Mouse (Mus musculus): Measurements from ENCODE around the gene Podxl2. TPM values are rescaled to one million over a fixed set of nuclear protein-coding genes. Genes with fewer than 3 reads are reported as not detected.

Gene Podxl2
- polyA plus RNA-seq, 1 experiment: 3.4 TPM

DNA sequence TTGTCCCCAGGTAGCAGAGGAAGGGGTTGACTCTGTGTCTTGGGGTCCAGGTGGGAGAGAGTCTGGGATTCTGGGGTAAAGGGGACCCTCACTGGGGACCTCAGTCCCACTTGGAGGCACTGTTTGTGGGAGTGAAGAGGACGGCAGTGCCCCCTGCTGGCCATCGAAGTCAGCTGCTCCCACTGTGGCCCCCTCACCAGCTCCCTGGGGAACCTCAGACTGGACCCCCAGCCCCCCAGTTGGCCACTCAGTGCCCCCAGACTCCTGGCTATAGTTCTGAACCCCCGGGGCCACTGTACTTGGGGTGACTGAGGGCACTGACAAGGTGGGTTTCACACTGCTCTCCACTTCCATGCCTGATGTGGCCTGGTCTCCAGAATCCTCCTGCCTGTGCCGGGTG lies 25.6 kb downstream of the Podxl2 start:
- H3K36me3 ChIP-seq (ENCODE audit: control insufficient read depth, insufficient read depth): no peaks in the 10 kb centered on the region
- no peaks in the 10 kb centered on the region for H3K27me3 ChIP-seq (ENCODE audit: control insufficient read depth, insufficient read depth, insufficient read length)
- H3K4me2 ChIP-seq (ENCODE audit: low read depth): no peak overlapping the region
- TF ChIP-seq TCF12 (IDR thresholded peaks at IDR 0.05; ENCODE audit: insufficient read depth, poor library complexity, severe bottlenecking) (no peak), POLR2AphosphoS2 (IDR thresholded peaks at IDR 0.05; ENCODE audit: insufficient read length, low read depth) (no peak), MYOD1 (IDR thresholded peaks at IDR 0.05; ENCODE audit: control insufficient read depth in 1 of 3, insufficient read length in 2 of 3, low read depth in 2 of 3) (no peak), E2F4 (IDR thresholded peaks at IDR 0.05; ENCODE audit: insufficient read depth) (no peak), POLR2A (IDR thresholded peaks at IDR 0.05; ENCODE audit: insufficient read length, low read depth) (no peak), CEBPB (IDR thresholded peaks at IDR 0.05; ENCODE audit: insufficient read depth, poor library complexity, severe bottlenecking) (no peak), USF1 (IDR thresholded peaks at IDR 0.05; ENCODE audit: low read depth) (no peak), MAX (IDR thresholded peaks at IDR 0.05; ENCODE audit: low read depth) (no peak), REST (IDR thresholded peaks at IDR 0.05; ENCODE audit: insufficient read depth, insufficient read length) (no peak), TCF3 (IDR thresholded peaks at IDR 0.05; ENCODE audit: insufficient read length, low read depth) (no peak)
- H3K4me3 ChIP-seq: no peak overlapping the region
- no peak overlapping the region for H3ac ChIP-seq (ENCODE audit: control insufficient read depth, insufficient read length)
- H3K79me2 ChIP-seq (ENCODE audit: control insufficient read depth, insufficient read depth): no peaks in the 10 kb centered on the region

- no peaks in the 10 kb centered on the region for H3K79me2 ChIP-seq (ENCODE audit: control insufficient read depth, insufficient read depth)
- H3ac ChIP-seq (ENCODE audit: control insufficient read depth, insufficient read length): no peak overlapping the region
- no peaks in the 10 kb centered on the region for H3K27me3 ChIP-seq (ENCODE audit: control insufficient read depth, insufficient read depth, insufficient read length)
- no peak overlapping the region for H3K4me3 ChIP-seq
- no peak overlapping the region for H3K4me2 ChIP-seq (ENCODE audit: low read depth)
- H3K36me3 ChIP-seq (ENCODE audit: control insufficient read depth, insufficient read depth): no peaks in the 10 kb centered on the region
- TF ChIP-seq REST (IDR thresholded peaks at IDR 0.05; ENCODE audit: insufficient read depth, insufficient read length) (no peak), E2F4 (IDR thresholded peaks at IDR 0.05; ENCODE audit: insufficient read depth) (no peak), POLR2A (IDR thresholded peaks at IDR 0.05; ENCODE audit: insufficient read length, low read depth) (no peak), MYOG (IDR thresholded peaks at IDR 0.05; ENCODE audit: control insufficient read depth in 1 of 3, insufficient read depth in 1 of 3, insufficient read length in 2 of 3, low read depth in 2 of 3) (no peak), USF1 (IDR thresholded peaks at IDR 0.05; ENCODE audit: low read depth) (no peak), MYOD1 (IDR thresholded peaks at IDR 0.05; ENCODE audit: control insufficient read depth in 1 of 3, insufficient read length in 2 of 3, low read depth in 2 of 3) (no peak), SRF (IDR thresholded peaks at IDR 0.05; ENCODE audit: control insufficient read depth, insufficient read length, low read depth) (no peak), TCF3 (IDR thresholded peaks at IDR 0.05; ENCODE audit: insufficient read length, low read depth) (no peak), MAX (IDR thresholded peaks at IDR 0.05; ENCODE audit: low read depth) (no peak), TCF12 (IDR thresholded peaks at IDR 0.05; ENCODE audit: insufficient read depth, poor library complexity, severe bottlenecking) (no peak), POLR2AphosphoS2 (IDR thresholded peaks at IDR 0.05; ENCODE audit: insufficient read length, low read depth) (no peak), CEBPB (IDR thresholded peaks at IDR 0.05; ENCODE audit: insufficient read depth, poor library complexity, severe bottlenecking) (no peak)
These were observed 27.3 kb downstream of the Podxl2 start for GRCm38 (mm10) chr6:88847571-88847970.

- Histone ChIP-seq H3ac (ENCODE audit: control insufficient read depth, insufficient read length) (no peak overlapping the region), H3K4me2 (ENCODE audit: low read depth) (no peak overlapping the region), H3K36me3 (ENCODE audit: control insufficient read depth, insufficient read depth) (no peaks in the 10 kb centered on the region), H3K27me3 (ENCODE audit: control insufficient read depth, insufficient read depth, insufficient read length) (no peaks in the 10 kb centered on the region), H3K4me3 (no peak overlapping the region), H3K79me2 (ENCODE audit: control insufficient read depth, insufficient read depth) (no peaks in the 10 kb centered on the region)
- TF ChIP-seq MYOG (IDR thresholded peaks at IDR 0.05; ENCODE audit: control insufficient read depth in 1 of 3, insufficient read depth in 1 of 3, insufficient read length in 2 of 3, low read depth in 2 of 3): no peak
- TF ChIP-seq E2F4 (IDR thresholded peaks at IDR 0.05; ENCODE audit: insufficient read depth): no peak
- no peak for TF ChIP-seq USF1 (IDR thresholded peaks at IDR 0.05; ENCODE audit: low read depth)
- no peak for TF ChIP-seq POLR2AphosphoS2 (IDR thresholded peaks at IDR 0.05; ENCODE audit: insufficient read length, low read depth)
- no peak for TF ChIP-seq REST (IDR thresholded peaks at IDR 0.05; ENCODE audit: insufficient read depth, insufficient read length)
- TF ChIP-seq POLR2A (IDR thresholded peaks at IDR 0.05; ENCODE audit: insufficient read length, low read depth): no peak
- no peak for TF ChIP-seq TCF3 (IDR thresholded peaks at IDR 0.05; ENCODE audit: insufficient read length, low read depth)
- no peak for TF ChIP-seq MAX (IDR thresholded peaks at IDR 0.05; ENCODE audit: low read depth)
- no peak for TF ChIP-seq CEBPB (IDR thresholded peaks at IDR 0.05; ENCODE audit: insufficient read depth, poor library complexity, severe bottlenecking)
- no peak for TF ChIP-seq MYOD1 (IDR thresholded peaks at IDR 0.05; ENCODE audit: control insufficient read depth in 1 of 3, insufficient read length in 2 of 3, low read depth in 2 of 3)
- no peak for TF ChIP-seq SRF (IDR thresholded peaks at IDR 0.05; ENCODE audit: control insufficient read depth, insufficient read length, low read depth)
- no peak for TF ChIP-seq TCF12 (IDR thresholded peaks at IDR 0.05; ENCODE audit: insufficient read depth, poor library complexity, severe bottlenecking)
These were observed 29.8 kb downstream of the Podxl2 start for GRCm38 (mm10) chr6:88844901-88845565.

- Histone ChIP-seq H3K4me2 (ENCODE audit: low read depth) (no peak overlapping the region), H3K36me3 (ENCODE audit: control insufficient read depth, insufficient read depth) (no peaks in the 10 kb centered on the region), H3K4me3 (no peak overlapping the region), H3ac (ENCODE audit: control insufficient read depth, insufficient read length) (no peak overlapping the region), H3K79me2 (ENCODE audit: control insufficient read depth, insufficient read depth) (no peaks in the 10 kb centered on the region), H3K27me3 (ENCODE audit: control insufficient read depth, insufficient read depth, insufficient read length) (no peaks in the 10 kb centered on the region)
- TF ChIP-seq TCF3 (IDR thresholded peaks at IDR 0.05; ENCODE audit: insufficient read length, low read depth): no peak
- TF ChIP-seq MYOG (IDR thresholded peaks at IDR 0.05; ENCODE audit: control insufficient read depth in 1 of 3, insufficient read depth in 1 of 3, insufficient read length in 2 of 3, low read depth in 2 of 3): no peak
- TF ChIP-seq E2F4 (IDR thresholded peaks at IDR 0.05; ENCODE audit: insufficient read depth): no peak
- no peak for TF ChIP-seq TCF12 (IDR thresholded peaks at IDR 0.05; ENCODE audit: insufficient read depth, poor library complexity, severe bottlenecking)
- TF ChIP-seq POLR2AphosphoS2 (IDR thresholded peaks at IDR 0.05; ENCODE audit: insufficient read length, low read depth): no peak
- no peak for TF ChIP-seq CEBPB (IDR thresholded peaks at IDR 0.05; ENCODE audit: insufficient read depth, poor library complexity, severe bottlenecking)
- no peak for TF ChIP-seq USF1 (IDR thresholded peaks at IDR 0.05; ENCODE audit: low read depth)
- no peak for TF ChIP-seq POLR2A (IDR thresholded peaks at IDR 0.05; ENCODE audit: insufficient read length, low read depth)
These were observed 30.8 kb downstream of the Podxl2 start for GRCm38 (mm10) chr6:88843781-88844725.
